ENCODE assay signal across 27 mouse cellular contexts in the genomic region with DNA sequence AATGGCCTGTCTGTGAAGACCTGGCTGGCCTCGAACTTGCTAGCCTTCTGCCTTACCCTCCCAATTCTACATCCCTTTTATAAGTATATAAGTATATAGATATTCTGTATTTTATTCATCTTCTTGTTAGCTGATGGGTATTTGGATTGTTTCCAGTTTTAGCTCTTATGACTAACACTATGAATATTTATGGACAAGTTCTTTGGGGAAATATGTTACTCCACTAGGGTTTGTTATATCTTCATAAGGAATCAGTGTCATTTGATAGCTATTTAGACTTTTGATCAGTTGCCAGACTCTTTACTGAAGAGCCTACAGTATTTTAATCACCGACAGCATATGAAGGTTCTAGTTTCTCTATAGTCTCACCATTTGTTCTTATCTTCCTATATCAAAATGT. TPM values are rescaled to one million over a fixed set of nuclear protein-coding genes. Genes with fewer than 3 reads are reported as not detected.
DNase-seq lines count a peak whose midpoint lies in the region; ATAC-seq and TF ChIP-seq lines count a peak whose summit lies in the region.
"Had no signal": no experiment of that assay in that cellular context is flagged by ENCODE, and none has a peak within 500 bp of the region (broad histone marks: within the 10 kb centered on the region; RNA-seq: fewer than 3 reads in every experiment).

No protein-coding gene starts in this region.

- 74% methylated on average over 2 of the region's 2 CpGs for WGBS in heart, adult 2 months
- 37% methylated on average over 2 of the region's 2 CpGs for WGBS in lung, postnatal 0 days
- WGBS in lung, adult 2 months = 52% methylated on average over 2 of the region's 2 CpGs
- 86% methylated on average over 2 of the region's 2 CpGs for WGBS in hindbrain, embryonic 12.5 days

- no peaks in the 10 kb centered on the region for H3K4me1 ChIP-seq in heart, adult 2 months (ENCODE audit: control insufficient read depth, insufficient read depth, low read length)
- no peaks in the 10 kb centered on the region; the same call in 1 of the 2 replicates for H3K4me1 ChIP-seq in lung, postnatal 0 days (ENCODE audit: insufficient read depth, low read depth, low read length)
- no peaks in the 10 kb centered on the region; the same call in 1 of the 2 replicates for H3K4me1 ChIP-seq in lung, adult 2 months (ENCODE audit: control insufficient read depth, insufficient read depth, low read length)
- H3K4me1 ChIP-seq in hindbrain, embryonic 12.5 days = no peaks in the 10 kb centered on the region
- H3K4me1 ChIP-seq: neural tube, embryonic 12.5 days had no signal

- H3K27me3 ChIP-seq in heart, adult 2 months (ENCODE audit: control insufficient read depth, insufficient read depth, low read length) = no peaks in the 10 kb centered on the region
- no peaks in the 10 kb centered on the region for H3K27me3 ChIP-seq in lung, postnatal 0 days (replicated peaks; ENCODE audit: insufficient read depth, low read length)
- H3K27me3 ChIP-seq in hindbrain, embryonic 12.5 days = no peaks in the 10 kb centered on the region
- H3K27me3 ChIP-seq: embryonic facial prominence, embryonic 15.5 days; midbrain, embryonic 13.5 days; neural tube, embryonic 12.5 days; Patski had no signal

- H3K27ac ChIP-seq in heart, adult 2 months = no peak overlapping the region
- H3K27ac ChIP-seq in lung, postnatal 0 days (ENCODE audit: low read length) = no peak overlapping the region
- no peak overlapping the region for H3K27ac ChIP-seq in hindbrain, embryonic 12.5 days
- H3K27ac ChIP-seq: embryonic facial prominence, embryonic 15.5 days; gastrocnemius, adult 2 months; heart, embryonic 10.5 days; midbrain, embryonic 13.5 days; neural tube, embryonic 12.5 days had no signal

- no peaks in the 10 kb centered on the region; the same call in 1 of the 2 replicates for H3K36me3 ChIP-seq in heart, adult 2 months (ENCODE audit: control insufficient read depth, insufficient read depth, low read length)
- H3K36me3 ChIP-seq in lung, postnatal 0 days (ENCODE audit: insufficient read depth, low read length) = no peaks in the 10 kb centered on the region
- H3K36me3 ChIP-seq in hindbrain, embryonic 12.5 days = no peaks in the 10 kb centered on the region
- H3K36me3 ChIP-seq: embryonic facial prominence, embryonic 15.5 days; heart, embryonic 10.5 days; midbrain, embryonic 13.5 days; neural tube, embryonic 12.5 days had no signal

- intact Hi-C loops in heart, adult 2 months (cut with DNase I) = no loop called here

- H3K9ac ChIP-seq in heart, adult 2 months (ENCODE audit: low read depth, low read length) = no peak overlapping the region
- no peak overlapping the region for H3K9ac ChIP-seq in lung, postnatal 0 days (replicated peaks; ENCODE audit: low read depth)
- H3K9ac ChIP-seq in hindbrain, embryonic 12.5 days = no peak overlapping the region
- H3K9ac ChIP-seq: embryonic facial prominence, embryonic 15.5 days; liver, postnatal 0 days; midbrain, embryonic 13.5 days; neural tube, embryonic 12.5 days had no signal

- peak; percentile 68 for DNase-seq in heart, adult 11 months
- no peak for DNase-seq in heart, adult 2 months
- peak; percentile 47 for DNase-seq in lung, postnatal 0 days (ENCODE audit: low spot score)
- no peak for DNase-seq in lung, adult 2 months
- peak; percentile 51 for DNase-seq in brain, adult 2 months (ENCODE audit: low read depth, low spot score)
- DNase-seq: adrenal gland, adult 2 months; cerebellum, adult 2 months; cerebellum, postnatal 36 days; embryo, embryonic 11 days; gastrocnemius, adult 2 months; kidney, adult 9 months; kidney, postnatal 36 days; liver, postnatal 0 days; retina, postnatal 1 day; right cerebral cortex, postnatal 25 days; spleen, adult 18-20 months had no signal

- H3K79me2 ChIP-seq in heart, adult 2 months (replicated peaks; ENCODE audit: control insufficient read depth, insufficient read depth, low read length) = no peaks in the 10 kb centered on the region; the same call in 1 of the 2 replicates

- ATAC-seq in lung, postnatal 0 days = no peak
- ATAC-seq in hindbrain, embryonic 12.5 days (ENCODE audit: low FRiP score) = no peak
- no peak for ATAC-seq in erythroblast, adult 5-6 weeks (replicated peaks; ENCODE audit: low FRiP score, poor library complexity, severe bottlenecking)
- ATAC-seq: hindbrain, embryonic 16.5 days; intestine, embryonic 16.5 days; liver, postnatal 0 days; midbrain, embryonic 13.5 days; Patski had no signal

- no peak for TF ChIP-seq POLR2A in heart, adult 2 months (IDR thresholded peaks at IDR 0.05; ENCODE audit: insufficient read depth, low read depth, low read length)
- TF ChIP-seq POLR2A in lung, adult 2 months (IDR thresholded peaks at IDR 0.05; ENCODE audit: borderline replicate concordance, extremely low read depth, low read depth, low read length) = no peak

- H3K9me3 ChIP-seq in lung, postnatal 0 days (ENCODE audit: low read length) = no peaks in the 10 kb centered on the region
- H3K9me3 ChIP-seq in hindbrain, embryonic 12.5 days (replicated peaks) = no peaks in the 10 kb centered on the region
- H3K9me3 ChIP-seq: embryonic facial prominence, embryonic 15.5 days; heart, embryonic 10.5 days; megakaryocyte, embryonic 14.5 days; midbrain, embryonic 13.5 days; neural tube, embryonic 12.5 days had no signal

- no peak overlapping the region for H3K4me2 ChIP-seq in lung, postnatal 0 days (replicated peaks; ENCODE audit: low read depth, low read length)
- no peak overlapping the region for H3K4me2 ChIP-seq in hindbrain, embryonic 12.5 days (replicated peaks)
- H3K4me2 ChIP-seq: embryonic facial prominence, embryonic 15.5 days; liver, embryonic 11.5 days; midbrain, embryonic 13.5 days; neural tube, embryonic 12.5 days had no signal

- no peak overlapping the region for H3K4me3 ChIP-seq in heart, adult 2 months
- H3K4me3 ChIP-seq in lung, postnatal 0 days (ENCODE audit: low read depth, low read length) = no peak overlapping the region
- H3K4me3 ChIP-seq in lung, adult 2 months (replicated peaks; ENCODE audit: extremely low read depth, low read depth, low read length) = no peak overlapping the region
- H3K4me3 ChIP-seq in hindbrain, embryonic 12.5 days = no peak overlapping the region
- H3K4me3 ChIP-seq: embryonic facial prominence, embryonic 15.5 days; gastrocnemius, adult 2 months; heart, embryonic 10.5 days; megakaryocyte, embryonic 14.5 days; midbrain, embryonic 13.5 days; neural tube, embryonic 12.5 days had no signal

- TF ChIP-seq EP300 in heart, adult 2 months (IDR thresholded peaks at IDR 0.05; ENCODE audit: insufficient read depth, low read depth, low read length) = no peak
- TF ChIP-seq EP300 in lung, postnatal 0 days (IDR thresholded peaks at IDR 0.05) = no peak

- TF ChIP-seq CTCF in heart, adult 2 months (IDR thresholded peaks at IDR 0.05) = no peak
- TF ChIP-seq CTCF in lung, postnatal 0 days (IDR thresholded peaks at IDR 0.05) = no peak
- TF ChIP-seq CTCF in lung, adult 2 months (IDR thresholded peaks at IDR 0.05; ENCODE audit: insufficient read depth, low read length) = no peak

RNA-seq across cellular contexts. Expression of a gene that starts 15.0 kb away (rescaled TPM):
- 1 to 10 TPM; 5.1 to 5.4 TPM for total RNA-seq in heart, adult 2 months (2021)
- 4.8 and 5.7 TPM in 2 replicates for polyA plus RNA-seq in heart, adult 2 months (2012; rRNA removed)
- polyA plus RNA-seq in lung, postnatal 0 days (2015; fragmentation: Nextera tagmentation; extraction: Ambion mirVana) = 1.2 and 1.5 TPM in 2 replicates
- 6.3 and 7.3 TPM in 2 replicates for polyA plus RNA-seq in lung, adult 2 months (2012; rRNA removed)
- polyA plus RNA-seq in hindbrain, embryonic 12.5 days (2016; fragmentation: Nextera tagmentation; extraction: Ambion mirVana) = 8.7 and 9.1 TPM in 2 replicates
- total RNA-seq in erythroblast, adult 5-6 weeks (2015; ENCODE audit: low replicate concordance) = 4.2 and 9.2 TPM in 2 replicates
- 7.1 and 17.3 TPM in 2 replicates for total RNA-seq in erythroblast, adult 5-6 weeks (2017; ENCODE audit: low replicate concordance)

Comparison
In these comparisons a context has a peak if more than half of its experiments do, and no peak if none do; other contexts are left out.
1. DNase-seq: peak in heart, adult 11 months (single experiment), lung, postnatal 0 days (single experiment) and brain, adult 2 months (single experiment); none in heart, adult 2 months (0 of 2) and lung, adult 2 months (single experiment).